ENCODE assay signal across 7 mouse cellular contexts in genomic region chr1:33669708-33670141, GRCm38 (mm10). TPM values are rescaled to one million over a fixed set of nuclear protein-coding genes. Genes with fewer than 3 reads are reported as not detected.
DNase-seq lines count a peak whose midpoint lies in the region; ATAC-seq lines count a peak whose summit lies in the region.

Gene Prim2, minus strand, starts transcription at chr1:33669795.

- peak within 1 kb of the TSS; percentile 76 for H3K9ac ChIP-seq in intestine, embryonic 16.5 days (ENCODE audit: low read depth, low read length)
- H3K9ac ChIP-seq in midbrain, embryonic 11.5 days (ENCODE audit: low read length), result peak within 1 kb of the TSS; percentile 52

- H3K27ac ChIP-seq in intestine, embryonic 16.5 days (ENCODE audit: low read length), result peak within 1 kb of the TSS; percentile 63
- peak within 1 kb of the TSS; percentile 45 for H3K27ac ChIP-seq in midbrain, embryonic 11.5 days (ENCODE audit: low read depth, low read length)

- H3K9me3 ChIP-seq in intestine, embryonic 16.5 days (ENCODE audit: control insufficient read depth, low read length), result no peaks in the 10 kb centered on the region
- no peaks in the 10 kb centered on the region for H3K9me3 ChIP-seq in midbrain, embryonic 11.5 days (ENCODE audit: control insufficient read depth, low read length)

- no peaks in the 10 kb centered on the region for H3K27me3 ChIP-seq in intestine, embryonic 16.5 days (replicated peaks; ENCODE audit: control insufficient read depth, insufficient read depth, low read length)
- no peaks in the 10 kb centered on the region for H3K27me3 ChIP-seq in midbrain, embryonic 11.5 days (ENCODE audit: control insufficient read depth, insufficient read depth, low read length)

- ATAC-seq in intestine, embryonic 16.5 days, result peak; percentile 94
- ATAC-seq in midbrain, embryonic 11.5 days (ENCODE audit: low FRiP score), result peak; percentile 95

- WGBS in intestine, embryonic 16.5 days, result under 1% methylated on average over 26 of the region's 26 CpGs
- under 1% methylated on average over 26 of the region's 26 CpGs for WGBS in midbrain, embryonic 11.5 days

- intact Hi-C loops in left cerebral cortex, postnatal 4 days (cut with DNase I), result loop anchor here (5.0 kb wide), 3 partner anchors 53 to 298 kb away; no protein-coding TSS in a partner anchor

- H3K4me3 ChIP-seq in intestine, embryonic 16.5 days (ENCODE audit: low read length), result peak within 1 kb of the TSS; percentile 71
- peak within 1 kb of the TSS; percentile 44 for H3K4me3 ChIP-seq in midbrain, embryonic 11.5 days (ENCODE audit: low read depth, low read length)

- H3K36me3 ChIP-seq in intestine, embryonic 16.5 days (ENCODE audit: control insufficient read depth, insufficient read depth, low read length), result no peaks in the 10 kb centered on the region; the same call in 1 of the 2 replicates
- H3K36me3 ChIP-seq in midbrain, embryonic 11.5 days (ENCODE audit: control insufficient read depth, insufficient read depth, low read length), result no peaks in the 10 kb centered on the region

- H3K4me2 ChIP-seq in intestine, embryonic 16.5 days (ENCODE audit: low read depth, low read length), result peak within 1 kb of the TSS; percentile 71
- peak within 1 kb of the TSS; percentile 58 for H3K4me2 ChIP-seq in midbrain, embryonic 11.5 days

- 0 out of 2 replicates have a peak, but pooled peaks cover 8% of the 10 kb centered on the region for H3K4me1 ChIP-seq in intestine, embryonic 16.5 days (ENCODE audit: control insufficient read depth, insufficient read depth, low read length)
- peaks cover 3% of the 10 kb centered on the region; the same call in 1 of the 2 replicates for H3K4me1 ChIP-seq in midbrain, embryonic 11.5 days (ENCODE audit: control insufficient read depth, insufficient read depth, low read length)

- DNase-seq in adrenal gland, postnatal 10 days, result peak; percentile 96
- peak; percentile 77 for DNase-seq in embryo, embryonic 11.5 days (ENCODE audit: low read depth, low spot score)
- peak; percentile 90 for DNase-seq in gastrocnemius, postnatal 4 days (ENCODE audit: low spot score in 2 of 2)
- peak; percentile 91 for DNase-seq in left cerebral cortex, postnatal 4 days
- DNase-seq in midbrain, embryonic 11.5 days (ENCODE audit: low spot score, missing footprints), result peak; percentile 99
- DNase-seq in right cerebral cortex, postnatal 4 days, result peak; percentile 96

RNA-seq across cellular contexts. Expression of gene Prim2, which starts in this region (rescaled TPM):
- 10 to 100 TPM in 1 of 2 experiments, 1 to 10 TPM in 1; 8.6 to 10.9 TPM for total RNA-seq in adrenal gland, postnatal 10 days (2021)
- 10 to 100 TPM; 11.9 to 12.3 TPM for total RNA-seq in gastrocnemius, postnatal 4 days (2021)
- polyA plus RNA-seq in intestine, embryonic 16.5 days (2015; fragmentation: Nextera tagmentation; extraction: Ambion mirVana), result 22.6 and 26.3 TPM in 2 replicates
- total RNA-seq in left cerebral cortex, postnatal 4 days (2021), result 10 to 100 TPM; 14.5 to 15.9 TPM
- 55.0 and 57.7 TPM in 2 replicates for polyA plus RNA-seq in midbrain, embryonic 11.5 days (2014; fragmentation: Nextera tagmentation; extraction: Ambion mirVana)

Comparison
In these comparisons a context has a peak if more than half of its experiments do, and no peak if none do; other contexts are left out.
1. Peak in every context shown above with its lines: DNase-seq, ATAC-seq, H3K4me3 ChIP-seq and H3K27ac ChIP-seq.